Mouse (Mus musculus): Measurements from ENCODE around the gene Foxp1.

- TF ChIP-seq CTCF (IDR thresholded peaks at IDR 0.05; ENCODE audit: low read depth), result no peak
- no peak for TF ChIP-seq EP300 (IDR thresholded peaks at IDR 0.05; ENCODE audit: low read depth)
Observed at GRCm38 (mm10) chr6:99357931-99358330, 164.6 kb downstream of the Foxp1 start.
